Mouse (Mus musculus): ENCODE measurements around the gene Sdk2. TPM values are rescaled to one million over a fixed set of nuclear protein-coding genes. Genes with fewer than 3 reads are reported as not detected.
A peak's percentile ranks its signal among the peaks of the same experiment; 100 is the strongest.

Sdk2 gene
- polyA plus RNA-seq, 1 experiment from 2014 or later: 1.1 TPM

DNA sequence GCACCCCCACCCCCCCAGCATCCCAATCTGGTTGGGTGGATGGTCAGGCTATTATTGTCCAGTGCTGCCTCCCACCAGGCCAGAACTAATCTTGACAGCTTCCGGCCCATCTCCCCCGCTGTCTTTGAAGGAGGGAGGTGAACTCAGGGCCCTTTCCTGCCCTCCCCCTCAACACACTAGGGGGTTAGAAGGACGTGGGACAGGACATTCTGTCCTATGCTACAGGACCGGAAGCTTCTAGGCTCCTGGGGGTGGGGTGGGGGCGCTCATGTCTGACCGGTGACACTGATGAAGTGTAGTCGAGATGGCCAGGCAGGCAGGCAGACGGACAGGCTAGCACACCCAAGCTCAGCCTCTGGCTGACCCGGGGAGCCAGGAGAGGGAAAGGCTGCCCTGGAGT lies 259.8 kb downstream of the Sdk2 start:
- Histone ChIP-seq H3K27ac (ENCODE audit: low read length) (no peak overlapping the region; the same call in 1 of the 2 replicates), H3K4me2 (ENCODE audit: low read depth, low read length) (no peak overlapping the region), H3K4me3 (ENCODE audit: low read length) (no peak overlapping the region), H3K9me3 (replicated peaks; ENCODE audit: control insufficient read depth, low read length) (no peaks in the 10 kb centered on the region), H3K36me3 (ENCODE audit: control insufficient read depth, insufficient read depth) (no peaks in the 10 kb centered on the region), H3K27me3 (ENCODE audit: control insufficient read depth, insufficient read depth, low read length) (no peaks in the 10 kb centered on the region), H3K4me1 (ENCODE audit: control insufficient read depth, insufficient read depth, low read length) (peaks cover 14% of the 10 kb centered on the region), H3K9ac (ENCODE audit: low read length) (no peak overlapping the region)
- WGBS: 24% methylated on average over 9 of the region's 9 CpGs
- peak; percentile 60 for ATAC-seq (replicated peaks; ENCODE audit: extremely low read depth, insufficient read depth, low FRiP score)

DNA sequence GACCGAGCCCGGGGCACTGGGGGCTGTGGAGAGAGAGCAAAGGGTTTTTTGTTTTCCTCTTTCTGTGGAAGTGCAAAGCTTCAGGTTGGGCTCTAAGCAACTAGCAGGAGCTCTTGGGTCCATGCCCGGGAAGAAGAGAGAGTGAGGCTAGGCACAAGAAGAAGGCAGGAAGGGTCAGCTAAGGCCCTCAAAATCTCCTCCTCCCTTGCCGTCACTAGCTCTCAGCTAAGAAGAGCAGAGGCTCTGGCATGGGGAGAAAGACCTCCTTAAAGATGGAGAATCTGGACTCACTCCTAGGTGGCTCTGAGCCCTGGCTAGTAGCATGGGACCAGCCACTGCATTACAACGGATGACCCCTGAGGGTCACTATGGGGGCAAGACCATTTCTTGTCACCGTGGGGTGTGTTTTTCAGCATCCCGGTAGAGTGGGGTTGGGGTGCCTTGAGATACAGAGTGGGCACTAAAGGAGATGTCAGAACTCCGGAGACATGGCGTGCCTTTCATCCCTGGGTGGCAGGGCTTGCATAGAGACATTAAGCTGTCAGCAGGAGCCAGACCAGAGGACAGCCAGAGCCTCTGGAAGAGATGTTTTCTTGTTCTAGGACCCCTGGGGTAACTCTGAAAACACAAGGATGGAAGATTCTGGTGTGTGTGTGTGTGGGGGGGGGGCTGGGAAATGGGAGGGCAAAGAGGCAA lies 260.3 kb downstream of the Sdk2 start:
- H3K36me3 ChIP-seq (ENCODE audit: control insufficient read depth, insufficient read depth): no peaks in the 10 kb centered on the region
- no peak overlapping the region for H3K4me3 ChIP-seq (ENCODE audit: low read length)
- H3K4me2 ChIP-seq (ENCODE audit: low read depth, low read length): no peak overlapping the region
- peak overlapping the region; percentile 54 for H3K27ac ChIP-seq (ENCODE audit: low read length)
- ATAC-seq (replicated peaks; ENCODE audit: extremely low read depth, insufficient read depth, low FRiP score): no peak
- WGBS: 47% methylated on average over 9 of the region's 9 CpGs
- H3K27me3 ChIP-seq (ENCODE audit: control insufficient read depth, insufficient read depth, low read length): no peaks in the 10 kb centered on the region
- H3K9me3 ChIP-seq (replicated peaks; ENCODE audit: control insufficient read depth, low read length): no peaks in the 10 kb centered on the region
- H3K9ac ChIP-seq (ENCODE audit: low read length): no peak overlapping the region
- peaks cover 14% of the 10 kb centered on the region for H3K4me1 ChIP-seq (ENCODE audit: control insufficient read depth, insufficient read depth, low read length)

DNA sequence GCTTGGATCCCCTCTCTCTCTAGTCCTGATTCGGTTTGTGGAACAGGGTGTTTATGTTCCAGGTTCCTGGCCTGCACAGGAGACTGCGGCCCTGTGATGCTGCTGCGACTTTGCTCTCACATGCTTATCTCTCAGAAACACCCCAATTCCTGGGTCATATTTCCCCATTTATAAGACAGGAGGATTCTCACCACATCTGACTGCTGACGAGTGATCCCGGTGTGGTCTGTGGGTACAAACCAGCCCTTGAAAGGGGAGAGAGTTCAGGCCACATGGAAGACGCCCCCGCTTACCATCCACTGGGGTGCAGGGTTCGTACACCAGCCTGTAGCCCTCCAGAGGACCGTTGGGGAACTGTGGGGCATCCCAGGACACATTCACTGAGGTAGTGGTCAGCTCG lies 260.9 kb downstream of the Sdk2 start:
- Histone ChIP-seq H3K27ac (ENCODE audit: low read length) (no peak overlapping the region), H3K4me3 (ENCODE audit: low read length) (no peak overlapping the region), H3K9ac (ENCODE audit: low read length) (no peak overlapping the region), H3K4me2 (ENCODE audit: low read depth, low read length) (no peak overlapping the region), H3K9me3 (replicated peaks; ENCODE audit: control insufficient read depth, low read length) (no peaks in the 10 kb centered on the region), H3K36me3 (ENCODE audit: control insufficient read depth, insufficient read depth) (no peaks in the 10 kb centered on the region), H3K4me1 (ENCODE audit: control insufficient read depth, insufficient read depth, low read length) (peaks cover 10% of the 10 kb centered on the region), H3K27me3 (ENCODE audit: control insufficient read depth, insufficient read depth, low read length) (no peaks in the 10 kb centered on the region)
- 67% methylated on average over 10 of the region's 10 CpGs for WGBS
- no peak for ATAC-seq (replicated peaks; ENCODE audit: extremely low read depth, insufficient read depth, low FRiP score)

DNA sequence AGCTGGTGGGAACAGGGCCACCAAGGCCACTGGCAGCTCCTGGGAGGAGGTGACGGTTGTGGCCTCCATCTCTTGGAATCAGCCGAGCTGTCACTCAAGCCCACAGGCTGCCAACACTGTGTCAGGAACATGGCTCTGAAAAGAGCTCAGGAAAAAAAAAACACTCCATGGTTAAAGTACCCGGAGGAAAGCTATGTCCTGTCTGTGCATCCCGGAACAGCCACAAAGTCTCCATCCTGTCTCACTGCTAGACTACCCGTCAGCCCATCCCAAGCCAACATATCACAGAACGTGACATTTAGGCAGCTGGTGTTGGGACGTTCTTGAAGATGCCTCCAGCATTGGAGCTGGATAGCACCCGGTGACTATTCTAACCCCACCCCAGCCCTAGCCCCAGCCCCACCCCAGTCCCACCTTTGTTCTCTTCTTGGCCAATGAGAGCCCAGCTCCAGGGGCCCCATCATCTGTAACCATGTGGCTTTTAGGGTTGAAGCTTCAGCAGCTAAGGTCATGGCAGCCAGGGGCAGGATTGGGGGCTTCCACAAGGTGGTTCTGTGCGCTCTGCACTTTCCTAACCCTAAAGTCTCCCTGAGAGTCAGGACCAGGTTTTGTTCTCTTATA lies 263.4 kb downstream of the Sdk2 start:
- Histone ChIP-seq H3K27me3 (ENCODE audit: control insufficient read depth, insufficient read depth, low read length) (no peaks in the 10 kb centered on the region), H3K27ac (ENCODE audit: low read length) (no peak overlapping the region), H3K36me3 (ENCODE audit: control insufficient read depth, insufficient read depth) (no peaks in the 10 kb centered on the region), H3K4me2 (ENCODE audit: low read depth, low read length) (no peak overlapping the region), H3K9ac (ENCODE audit: low read length) (no peak overlapping the region), H3K4me1 (ENCODE audit: control insufficient read depth, insufficient read depth, low read length) (peaks cover 16% of the 10 kb centered on the region), H3K4me3 (ENCODE audit: low read length) (no peak overlapping the region), H3K9me3 (replicated peaks; ENCODE audit: control insufficient read depth, low read length) (no peaks in the 10 kb centered on the region)
- 58% methylated on average over 9 of the region's 9 CpGs for WGBS
- no peak for ATAC-seq (replicated peaks; ENCODE audit: extremely low read depth, insufficient read depth, low FRiP score)

DNA sequence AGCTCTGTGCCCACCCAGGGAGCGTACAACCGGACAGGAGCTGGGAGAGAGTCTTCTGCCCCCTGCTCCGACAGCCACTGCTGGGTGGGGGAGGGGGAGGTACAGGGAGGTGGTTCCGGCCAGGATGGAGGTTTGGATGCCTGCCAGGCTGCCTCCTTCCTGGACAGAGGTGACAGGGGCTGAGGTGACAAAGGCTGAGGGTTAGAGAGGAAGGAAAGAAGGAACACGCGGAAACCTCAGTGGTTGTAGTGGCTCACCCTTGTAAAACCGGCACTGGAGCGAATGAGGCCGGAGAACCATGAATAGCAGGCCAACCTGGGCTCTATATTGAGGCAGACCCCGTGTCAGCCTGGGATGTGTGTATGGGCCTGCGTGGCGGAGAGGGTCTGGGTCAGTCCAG lies 264.4 kb downstream of the Sdk2 start:
- 38% methylated on average over 12 of the region's 12 CpGs for WGBS
- no peaks in the 10 kb centered on the region for H3K36me3 ChIP-seq (ENCODE audit: control insufficient read depth, insufficient read depth)
- H3K4me2 ChIP-seq (ENCODE audit: low read depth, low read length): peak overlapping the region; percentile 37; the same call in 1 of the 2 replicates
- no peaks in the 10 kb centered on the region for H3K27me3 ChIP-seq (ENCODE audit: control insufficient read depth, insufficient read depth, low read length)
- no peak overlapping the region for H3K27ac ChIP-seq (ENCODE audit: low read length)
- H3K4me1 ChIP-seq (ENCODE audit: control insufficient read depth, insufficient read depth, low read length): peaks cover 17% of the 10 kb centered on the region
- peak overlapping the region; percentile 16; the same call in 1 of the 2 replicates for H3K9ac ChIP-seq (ENCODE audit: low read length)
- H3K4me3 ChIP-seq (ENCODE audit: low read length): no peak overlapping the region
- ATAC-seq (replicated peaks; ENCODE audit: extremely low read depth, insufficient read depth, low FRiP score): peak; percentile 50; the same call in 1 of the 2 replicates
- H3K9me3 ChIP-seq (replicated peaks; ENCODE audit: control insufficient read depth, low read length): no peaks in the 10 kb centered on the region

DNA sequence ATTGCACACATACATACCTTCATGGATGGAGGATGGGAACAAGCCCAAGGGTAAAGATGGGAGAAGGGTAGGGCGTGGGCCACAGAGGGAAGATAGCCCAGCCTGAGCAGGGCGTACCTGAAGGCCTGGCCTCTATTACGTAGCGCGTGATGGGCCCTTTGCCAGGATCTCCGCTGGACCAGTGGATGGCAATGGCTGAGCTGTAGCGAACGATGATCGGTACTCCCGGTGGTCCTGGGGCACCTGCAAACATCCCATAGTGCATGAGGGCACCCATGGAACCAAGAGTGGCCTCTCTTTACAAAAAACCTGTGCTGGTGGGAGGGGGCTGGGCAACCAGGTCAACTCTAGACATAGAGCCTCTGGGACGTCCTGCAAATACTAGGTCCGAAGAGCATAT lies 266.8 kb downstream of the Sdk2 start:
- ATAC-seq (replicated peaks; ENCODE audit: extremely low read depth, insufficient read depth, low FRiP score): no peak
- peaks cover 22% of the 10 kb centered on the region for H3K4me1 ChIP-seq (ENCODE audit: control insufficient read depth, insufficient read depth, low read length)
- no peak overlapping the region for H3K9ac ChIP-seq (ENCODE audit: low read length)
- H3K4me3 ChIP-seq (ENCODE audit: low read length): no peak overlapping the region
- no peak overlapping the region for H3K27ac ChIP-seq (ENCODE audit: low read length)
- WGBS: 92% methylated on average over 12 of the region's 12 CpGs
- H3K27me3 ChIP-seq (ENCODE audit: control insufficient read depth, insufficient read depth, low read length): no peaks in the 10 kb centered on the region
- no peaks in the 10 kb centered on the region for H3K36me3 ChIP-seq (ENCODE audit: control insufficient read depth, insufficient read depth)
- H3K4me2 ChIP-seq (ENCODE audit: low read depth, low read length): no peak overlapping the region
- H3K9me3 ChIP-seq (replicated peaks; ENCODE audit: control insufficient read depth, low read length): no peaks in the 10 kb centered on the region

DNA sequence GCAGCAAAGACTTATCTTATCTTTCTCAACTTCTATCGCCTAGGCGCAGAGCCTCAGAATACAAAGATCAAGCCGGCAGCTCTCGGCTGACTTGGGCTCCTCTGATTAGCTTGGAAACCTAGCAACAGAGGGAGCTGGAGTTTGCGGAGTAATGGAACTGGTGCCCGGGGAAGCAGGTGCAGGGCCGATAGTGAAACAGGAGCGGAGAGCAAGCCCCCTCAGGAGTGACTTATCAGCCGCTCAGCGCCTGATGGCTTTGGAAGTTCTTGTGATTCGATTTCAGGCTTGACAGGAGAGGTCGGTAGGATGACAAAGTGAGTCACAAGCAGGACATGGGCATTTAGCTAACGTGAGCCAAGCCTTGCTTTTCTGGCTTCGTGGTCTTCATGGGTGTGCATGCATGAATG lies 267.8 kb downstream of the Sdk2 start:
- ATAC-seq (replicated peaks; ENCODE audit: extremely low read depth, insufficient read depth, low FRiP score): no peak
- Histone ChIP-seq H3K4me2 (ENCODE audit: low read depth, low read length) (peak overlapping the region; percentile 27; the same call in 1 of the 2 replicates), H3K4me3 (ENCODE audit: low read length) (no peak overlapping the region)

DNA sequence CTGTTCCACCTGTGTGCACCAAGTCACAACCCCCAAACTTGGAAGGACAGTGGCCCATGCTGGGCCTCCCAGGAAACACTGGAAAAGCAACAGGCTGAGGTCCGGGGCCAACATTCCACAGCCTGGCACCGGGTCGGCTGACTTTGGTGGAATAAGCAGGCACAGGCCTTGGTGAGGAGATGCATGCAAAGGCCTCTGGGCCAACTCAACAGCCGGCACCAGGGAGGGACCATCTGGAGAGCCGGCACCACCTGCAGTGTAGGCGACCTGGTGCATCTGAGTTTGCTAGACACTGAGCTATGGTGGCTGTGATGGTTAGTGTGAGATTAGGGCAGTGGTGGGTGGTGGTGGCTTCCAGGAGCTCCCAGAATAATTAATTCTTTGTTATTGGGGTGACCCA lies 268.8 kb downstream of the Sdk2 start:
- Histone ChIP-seq H3K4me3 (ENCODE audit: low read length) (no peak overlapping the region), H3K9me3 (replicated peaks; ENCODE audit: control insufficient read depth, low read length) (no peaks in the 10 kb centered on the region), H3K27ac (ENCODE audit: low read length) (no peak overlapping the region), H3K4me2 (ENCODE audit: low read depth, low read length) (no peak overlapping the region), H3K27me3 (ENCODE audit: control insufficient read depth, insufficient read depth, low read length) (no peaks in the 10 kb centered on the region), H3K9ac (ENCODE audit: low read length) (no peak overlapping the region), H3K4me1 (ENCODE audit: control insufficient read depth, insufficient read depth, low read length) (peaks cover 22% of the 10 kb centered on the region), H3K36me3 (ENCODE audit: control insufficient read depth, insufficient read depth) (no peaks in the 10 kb centered on the region)
- WGBS: 75% methylated on average over 6 of the region's 6 CpGs
- no peak for ATAC-seq (replicated peaks; ENCODE audit: extremely low read depth, insufficient read depth, low FRiP score)

More for the DNA sequence above, 267.8 kb downstream of the Sdk2 start:
- no peaks in the 10 kb centered on the region for H3K9me3 ChIP-seq (replicated peaks; ENCODE audit: control insufficient read depth, low read length)
- H3K27me3 ChIP-seq (ENCODE audit: control insufficient read depth, insufficient read depth, low read length): no peaks in the 10 kb centered on the region
- H3K9ac ChIP-seq (ENCODE audit: low read length): no peak overlapping the region
- H3K27ac ChIP-seq (ENCODE audit: low read length): no peak overlapping the region
- 34% methylated on average over 14 of the region's 14 CpGs for WGBS
- no peaks in the 10 kb centered on the region for H3K36me3 ChIP-seq (ENCODE audit: control insufficient read depth, insufficient read depth)
- H3K4me1 ChIP-seq (ENCODE audit: control insufficient read depth, insufficient read depth, low read length): peaks cover 22% of the 10 kb centered on the region

All from heart, embryonic 16.5 days (tissue).